Mouse (Mus musculus): ENCODE measurements around the gene AI413582.

DNA sequence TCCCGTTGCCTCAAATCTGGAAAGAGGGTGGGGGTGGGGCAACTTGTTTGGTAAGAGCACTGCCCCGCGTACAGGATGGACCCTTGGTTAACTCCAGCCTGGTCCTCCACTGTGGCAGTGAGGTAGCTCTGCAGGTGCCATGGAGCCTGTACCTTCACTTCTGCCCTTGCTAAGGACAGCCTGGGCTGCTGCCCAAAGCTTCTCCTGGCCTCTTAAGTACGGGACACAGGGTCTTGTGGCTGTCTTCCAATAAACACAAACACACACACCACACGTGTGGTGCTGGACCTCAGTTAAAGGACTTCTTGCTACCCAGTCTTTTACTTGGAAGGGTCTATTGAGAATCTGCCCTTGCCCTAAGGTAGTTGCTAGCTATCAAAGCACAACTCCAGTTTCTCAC, 6.7 kb downstream of the AI413582 start:
- TF ChIP-seq CTCF (IDR thresholded peaks at IDR 0.05; ENCODE audit: borderline replicate concordance, control insufficient read depth, extremely low read depth, insufficient read depth, low read length, poor library complexity): no peak
- no peak for TF ChIP-seq POLR2A (IDR thresholded peaks at IDR 0.05; ENCODE audit: control insufficient read depth, extremely low read depth, insufficient read depth, low read length, poor library complexity)
